ENCODE assay signal across 8 mouse cellular contexts in genomic region chr11:97189231-97189630, GRCm38 (mm10). TPM values are rescaled to one million over a fixed set of nuclear protein-coding genes. Genes with fewer than 3 reads are reported as not detected.
DNase-seq lines count a peak whose midpoint lies in the region; ATAC-seq lines count a peak whose summit lies in the region.

No protein-coding gene starts in this region.

- DNase-seq in heart, embryonic 10.5 days (ENCODE audit: low spot score): no peak
- no peak for DNase-seq in heart, adult 9 months (ENCODE audit: low spot score in 2 of 2)
- DNase-seq in 416B (ENCODE audit: low read depth): peak; percentile 39
- no peak for DNase-seq in forebrain, embryonic 10.5 days (ENCODE audit: extremely low spot score, low spot score)
- no peak for DNase-seq in adrenal gland, postnatal 4 days (ENCODE audit: low spot score in 2 of 2)
- no peak for DNase-seq in lung, postnatal 10 days
- no peak for DNase-seq in ovary, adult 18-20 months (ENCODE audit: low spot score)

- no peaks in the 10 kb centered on the region for H3K27me3 ChIP-seq in heart, embryonic 10.5 days (ENCODE audit: insufficient read depth, poor library complexity, severe bottlenecking)
- H3K27me3 ChIP-seq in forebrain, embryonic 10.5 days (ENCODE audit: poor library complexity, severe bottlenecking): no peaks in the 10 kb centered on the region
- H3K27me3 ChIP-seq in liver, embryonic 12.5 days (replicated peaks): no peaks in the 10 kb centered on the region

- no peak for ATAC-seq in liver, embryonic 12.5 days

- H3K9ac ChIP-seq in liver, embryonic 12.5 days: peak overlapping the region; percentile 90

- peak overlapping the region; percentile 97 for H3K4me3 ChIP-seq in heart, embryonic 10.5 days
- peak overlapping the region; percentile 95 for H3K4me3 ChIP-seq in forebrain, embryonic 10.5 days
- H3K4me3 ChIP-seq in liver, embryonic 12.5 days: peak overlapping the region; percentile 98

- peaks cover 33% of the 10 kb centered on the region for H3K4me1 ChIP-seq in heart, embryonic 10.5 days
- H3K4me1 ChIP-seq in forebrain, embryonic 10.5 days: peaks cover 44% of the 10 kb centered on the region
- H3K4me1 ChIP-seq in liver, embryonic 12.5 days: peaks cover 44% of the 10 kb centered on the region

- peak overlapping the region; percentile 99 for H3K27ac ChIP-seq in heart, embryonic 10.5 days
- peak overlapping the region; percentile 100 for H3K27ac ChIP-seq in forebrain, embryonic 10.5 days
- peak overlapping the region; percentile 98 for H3K27ac ChIP-seq in liver, embryonic 12.5 days

- 36% methylated on average over 3 of the region's 3 CpGs for WGBS in heart, embryonic 10.5 days
- 43% methylated on average over 3 of the region's 3 CpGs for WGBS in forebrain, embryonic 10.5 days
- 25% methylated on average over 3 of the region's 3 CpGs for WGBS in liver, embryonic 12.5 days (ENCODE audit: insufficient replicate concordance)

- H3K9me3 ChIP-seq in heart, embryonic 10.5 days: no peaks in the 10 kb centered on the region
- no peaks in the 10 kb centered on the region for H3K9me3 ChIP-seq in forebrain, embryonic 10.5 days
- H3K9me3 ChIP-seq in liver, embryonic 12.5 days (replicated peaks): no peaks in the 10 kb centered on the region

- H3K4me2 ChIP-seq in liver, embryonic 12.5 days: peak overlapping the region; percentile 98

- peaks cover 24% of the 10 kb centered on the region for H3K36me3 ChIP-seq in heart, embryonic 10.5 days
- H3K36me3 ChIP-seq in forebrain, embryonic 10.5 days (replicated peaks): peaks cover 45% of the 10 kb centered on the region
- H3K36me3 ChIP-seq in liver, embryonic 12.5 days: peaks cover 33% of the 10 kb centered on the region

RNA-seq across cellular contexts. Expression of gene Kpnb1, which starts 1.6 kb away (rescaled TPM):
- polyA plus RNA-seq in heart, embryonic 10.5 days (2016; fragmentation: Nextera tagmentation; extraction: Ambion mirVana): 50.6 and 72.2 TPM in 2 replicates
- polyA plus RNA-seq in forebrain, embryonic 10.5 days (2016; fragmentation: Nextera tagmentation; extraction: Ambion mirVana): 98.3 and 99.9 TPM in 2 replicates
- polyA plus RNA-seq in liver, embryonic 12.5 days (2016; fragmentation: Nextera tagmentation; extraction: Ambion mirVana): 38.5 and 39.3 TPM in 2 replicates
- 100 to 1,000 TPM; 126 to 146 TPM for total RNA-seq in adrenal gland, postnatal 4 days (2021)

RNA-seq across cellular contexts. Expression of gene Tbkbp1, which starts 37.9 kb away (rescaled TPM):
- 7.6 and 8.4 TPM in 2 replicates for polyA plus RNA-seq in heart, embryonic 10.5 days (2016; fragmentation: Nextera tagmentation; extraction: Ambion mirVana)
- 3.9 and 4.0 TPM in 2 replicates for polyA plus RNA-seq in forebrain, embryonic 10.5 days (2016; fragmentation: Nextera tagmentation; extraction: Ambion mirVana)
- 3.6 and 4.0 TPM in 2 replicates for polyA plus RNA-seq in liver, embryonic 12.5 days (2016; fragmentation: Nextera tagmentation; extraction: Ambion mirVana)
- 10 to 100 TPM; 19.1 to 21.0 TPM for total RNA-seq in adrenal gland, postnatal 4 days (2021)
